ENCODE assay signal across 9 mouse cellular contexts in genomic region chr17:17830731-17831130, GRCm38 (mm10). TPM values are rescaled to one million over a fixed set of nuclear protein-coding genes. Genes with fewer than 3 reads are reported as not detected.
A peak's percentile ranks its signal among the peaks of the same experiment; 100 is the strongest.
DNase-seq lines count a peak whose midpoint lies in the region; ATAC-seq and TF ChIP-seq lines count a peak whose summit lies in the region.
"Had no signal": no experiment of that assay in that cellular context is flagged by ENCODE, and none has a peak within 500 bp of the region (broad histone marks: within the 10 kb centered on the region; RNA-seq: fewer than 3 reads in every experiment).

No protein-coding gene starts in this region.

- H3K27me3 ChIP-seq in heart, embryonic 11.5 days (ENCODE audit: control insufficient read depth, insufficient read depth, low read length) = no peaks in the 10 kb centered on the region
- H3K27me3 ChIP-seq in E14TG2a.4 (ENCODE audit: insufficient read depth, low read length) = no peaks in the 10 kb centered on the region
- H3K27me3 ChIP-seq in forebrain, embryonic 11.5 days (ENCODE audit: control insufficient read depth, insufficient read depth, low read length) = no peaks in the 10 kb centered on the region
- H3K27me3 ChIP-seq in limb, embryonic 13.5 days = no peaks in the 10 kb centered on the region

- H3K4me3 ChIP-seq in heart, embryonic 11.5 days (ENCODE audit: low read depth, low read length) = peak overlapping the region; percentile 59
- H3K4me3 ChIP-seq in E14TG2a.4 (replicated peaks; ENCODE audit: low read length) = peak overlapping the region; percentile 87; the same call in 1 of the 2 replicates
- H3K4me3 ChIP-seq in forebrain, embryonic 11.5 days (ENCODE audit: low read depth, low read length) = peak overlapping the region; percentile 83
- peak overlapping the region; percentile 83 for H3K4me3 ChIP-seq in limb, embryonic 13.5 days

- H3K4me2 ChIP-seq in heart, embryonic 11.5 days = peak overlapping the region; percentile 87
- peak overlapping the region; percentile 88; the same call in 1 of the 2 replicates for H3K4me2 ChIP-seq in forebrain, embryonic 11.5 days (ENCODE audit: low read depth, low read length, severe bottlenecking)
- H3K4me2 ChIP-seq in limb, embryonic 13.5 days (replicated peaks) = peak overlapping the region; percentile 88

- peaks cover 6% of the 10 kb centered on the region; the same call in 1 of the 2 replicates for H3K36me3 ChIP-seq in heart, embryonic 11.5 days (ENCODE audit: control insufficient read depth, insufficient read depth, low read length)
- peaks cover 43% of the 10 kb centered on the region for H3K36me3 ChIP-seq in E14TG2a.4 (ENCODE audit: insufficient read depth, low read length)
- H3K36me3 ChIP-seq in forebrain, embryonic 11.5 days (ENCODE audit: control insufficient read depth, insufficient read depth, low read length) = no peaks in the 10 kb centered on the region; the same call in 1 of the 2 replicates
- H3K36me3 ChIP-seq in limb, embryonic 13.5 days = peaks cover 49% of the 10 kb centered on the region

- H3K4me1 ChIP-seq in heart, embryonic 11.5 days (ENCODE audit: control insufficient read depth, insufficient read depth, low read length) = peaks cover 44% of the 10 kb centered on the region
- peaks cover 63% of the 10 kb centered on the region for H3K4me1 ChIP-seq in E14TG2a.4 (replicated peaks; ENCODE audit: low read depth, low read length)
- peaks cover 4% of the 10 kb centered on the region; the same call in 1 of the 2 replicates for H3K4me1 ChIP-seq in forebrain, embryonic 11.5 days (replicated peaks; ENCODE audit: control insufficient read depth, insufficient read depth, low read length)
- peaks cover 63% of the 10 kb centered on the region for H3K4me1 ChIP-seq in limb, embryonic 13.5 days

- intact Hi-C loops in heart, postnatal 25 days (cut with DNase I) = loop anchor here (10.0 kb wide), 1 partner anchor 456 kb away; the partner anchor contains the start of gene Riok2
- intact Hi-C loops in left cerebral cortex, postnatal 10 days (cut with DNase I) = no loop called here
- intact Hi-C loops in left cerebral cortex, postnatal 14 days (cut with DNase I) = no loop called here

- 71% methylated on average over 7 of the region's 7 CpGs for whole genome bisulfite sequencing in heart, embryonic 11.5 days (ENCODE audit: insufficient replicate concordance)
- 70% methylated on average over 7 of the region's 7 CpGs for WGBS in forebrain, embryonic 11.5 days
- WGBS in limb, embryonic 13.5 days = 78% methylated on average over 7 of the region's 7 CpGs

- H3K9me3 ChIP-seq in heart, embryonic 11.5 days (replicated peaks; ENCODE audit: control insufficient read depth, low read length) = no peaks in the 10 kb centered on the region
- no peaks in the 10 kb centered on the region for H3K9me3 ChIP-seq in E14TG2a.4 (ENCODE audit: low read length)
- H3K9me3 ChIP-seq in forebrain, embryonic 11.5 days (ENCODE audit: control insufficient read depth, low read length) = no peaks in the 10 kb centered on the region
- no peaks in the 10 kb centered on the region for H3K9me3 ChIP-seq in limb, embryonic 13.5 days

- H3K9ac ChIP-seq in heart, embryonic 11.5 days (ENCODE audit: low read depth, low read length) = no peak overlapping the region; the same call in 1 of the 2 replicates
- H3K9ac ChIP-seq in forebrain, embryonic 11.5 days (ENCODE audit: low read length) = no peak overlapping the region
- H3K9ac ChIP-seq in limb, embryonic 13.5 days = peak overlapping the region; percentile 94

- H3K27ac ChIP-seq in heart, embryonic 11.5 days (ENCODE audit: low read depth, low read length) = no peak overlapping the region
- no peak overlapping the region for H3K27ac ChIP-seq in forebrain, embryonic 11.5 days (ENCODE audit: low read depth, low read length)
- no peak overlapping the region for H3K27ac ChIP-seq in limb, embryonic 13.5 days

- TF ChIP-seq CTCF in E14TG2a.4 (conservative IDR thresholded peaks at IDR 0.05; ENCODE audit: low read length) = no peak

- DNase-seq in heart, postnatal 25 days (ENCODE audit: low spot score) = no peak
- DNase-seq in forebrain, embryonic 11.5 days (ENCODE audit: low spot score) = no peak
- DNase-seq in embryo, embryonic 9.5 days (ENCODE audit: extremely low spot score) = no peak
- no peak for DNase-seq in left cerebral cortex, postnatal 10 days (ENCODE audit: extremely low spot score in 1 of 2, low spot score in 2 of 2)
- DNase-seq in left cerebral cortex, postnatal 14 days (ENCODE audit: low spot score in 2 of 2) = no peak

- ATAC-seq in heart, embryonic 11.5 days (replicated peaks; ENCODE audit: insufficient number of reproducible peaks, low FRiP score, low TSS enrichment) = no peak
- ATAC-seq in forebrain, embryonic 11.5 days (replicated peaks; ENCODE audit: low FRiP score) = no peak
- ATAC-seq in limb, embryonic 13.5 days (ENCODE audit: low FRiP score, low read depth) = no peak

RNA-seq across cellular contexts. Expression of gene Spaca6, which starts 3.8 kb away (rescaled TPM):
- polyA plus RNA-seq in heart, embryonic 11.5 days (2014; fragmentation: Nextera tagmentation; extraction: Ambion mirVana) = 15.5 and 25.1 TPM in 2 replicates
- total RNA-seq in heart, postnatal 25 days (2021) = 10 to 100 TPM; 12.6 to 15.2 TPM
- polyA plus RNA-seq in forebrain, embryonic 11.5 days (2014; fragmentation: Nextera tagmentation; extraction: Ambion mirVana) = 38.3 and 43.0 TPM in 2 replicates
- polyA plus RNA-seq in limb, embryonic 13.5 days (2015; fragmentation: Nextera tagmentation; extraction: Ambion mirVana) = 56.0 and 59.7 TPM in 2 replicates
- 10 to 100 TPM; 80.5 to 82.2 TPM for total RNA-seq in left cerebral cortex, postnatal 10 days (2021)
- total RNA-seq in left cerebral cortex, postnatal 14 days (2021) = 10 to 100 TPM; 76.9 to 80.9 TPM

RNA-seq across cellular contexts. Expression of gene Has1, which starts 24.3 kb away (rescaled TPM):
- polyA plus RNA-seq in heart, embryonic 11.5 days (2014; fragmentation: Nextera tagmentation; extraction: Ambion mirVana) = 0.93 and 2.0 TPM in 2 replicates
- under 1 TPM; 0.45 to 0.55 TPM for total RNA-seq in heart, postnatal 25 days (2021)
- polyA plus RNA-seq in forebrain, embryonic 11.5 days (2014; fragmentation: Nextera tagmentation; extraction: Ambion mirVana) = 1.3 and 1.5 TPM in 2 replicates
- polyA plus RNA-seq in limb, embryonic 13.5 days (2015; fragmentation: Nextera tagmentation; extraction: Ambion mirVana) = 1.5 and 1.7 TPM in 2 replicates
- under 1 TPM; 0.20 to 0.64 TPM for total RNA-seq in left cerebral cortex, postnatal 10 days (2021)
- under 1 TPM; 0.26 to 0.32 TPM for total RNA-seq in left cerebral cortex, postnatal 14 days (2021)

RNA-seq across cellular contexts. Expression of gene Fpr1, which starts 53.0 kb away (rescaled TPM):
- polyA plus RNA-seq in heart, embryonic 11.5 days (2014; fragmentation: Nextera tagmentation; extraction: Ambion mirVana) = not detected in 2 replicates
- total RNA-seq in heart, postnatal 25 days (2021) = under 1 TPM in 1 of 2 experiments, not detected in 1; 0.18 TPM
- 0.20 TPM in 1 of 2 replicates, not detected in the other for polyA plus RNA-seq in forebrain, embryonic 11.5 days (2014; fragmentation: Nextera tagmentation; extraction: Ambion mirVana)
- not detected in 2 replicates for polyA plus RNA-seq in limb, embryonic 13.5 days (2015; fragmentation: Nextera tagmentation; extraction: Ambion mirVana)
- not detected for total RNA-seq in left cerebral cortex, postnatal 10 days (2021)
- not detected for total RNA-seq in left cerebral cortex, postnatal 14 days (2021)

RNA-seq across cellular contexts. Expression of gene Fpr2, which starts 56.9 kb away (rescaled TPM):
- not detected in 2 replicates for polyA plus RNA-seq in heart, embryonic 11.5 days (2014; fragmentation: Nextera tagmentation; extraction: Ambion mirVana)
- not detected for total RNA-seq in heart, postnatal 25 days (2021)
- polyA plus RNA-seq in forebrain, embryonic 11.5 days (2014; fragmentation: Nextera tagmentation; extraction: Ambion mirVana) = not detected in 2 replicates
- polyA plus RNA-seq in limb, embryonic 13.5 days (2015; fragmentation: Nextera tagmentation; extraction: Ambion mirVana) = not detected in 2 replicates
- not detected for total RNA-seq in left cerebral cortex, postnatal 10 days (2021)
- not detected for total RNA-seq in left cerebral cortex, postnatal 14 days (2021)

RNA-seq across cellular contexts. Expression of gene Fpr3, which starts 56.9 kb away (rescaled TPM):
- not detected in 2 replicates for polyA plus RNA-seq in heart, embryonic 11.5 days (2014; fragmentation: Nextera tagmentation; extraction: Ambion mirVana)
- not detected for total RNA-seq in heart, postnatal 25 days (2021)
- not detected in 2 replicates for polyA plus RNA-seq in forebrain, embryonic 11.5 days (2014; fragmentation: Nextera tagmentation; extraction: Ambion mirVana)
- polyA plus RNA-seq in limb, embryonic 13.5 days (2015; fragmentation: Nextera tagmentation; extraction: Ambion mirVana) = not detected in 2 replicates
- total RNA-seq in left cerebral cortex, postnatal 10 days (2021) = not detected
- not detected for total RNA-seq in left cerebral cortex, postnatal 14 days (2021)
- total RNA-seq: left cerebral cortex, postnatal 4 days had no signal

Comparison
In these comparisons a context has a peak if more than half of its experiments do, and no peak if none do; other contexts are left out.
1. RNA of gene Spaca6, which starts 3.8 kb away (total RNA-seq): 80.5 to 82.2 TPM in left cerebral cortex, postnatal 10 days and 76.9 to 80.9 TPM in left cerebral cortex, postnatal 14 days; 12.6 to 15.2 TPM in heart, postnatal 25 days; every median in the first group is over 4 times any median in the second.
2. Peak in every context shown above with its lines, with median percentiles within 50 percentile points of each other: H3K4me2 ChIP-seq and H3K4me3 ChIP-seq.